Mouse (Mus musculus) intestine, embryonic 16.5 days (tissue): ENCODE measurements around the gene Cbx4. TPM values are rescaled to one million over a fixed set of nuclear protein-coding genes. Genes with fewer than 3 reads are reported as not detected.

Experiments used
- ATAC-seq: fragments of 200-750 bp; cut with Nextera tagmentation; 2 replicates; pipeline ENCODE4 v1.8.0; 2017; ENCODE audit warnings: moderate TSS enrichment, moderate library complexity
- H3K27ac ChIP-seq: fragments of 300-500 bp; sonication (generic); 2 replicates; pipeline ENCODE4 v1.5.1; 2014; ENCODE audit warnings: mild to moderate bottlenecking, low read length
- H3K27me3 ChIP-seq: fragments of 300-500 bp; sonication (generic); replicated peaks from 2 replicates; pipeline ENCODE4 v1.6.1; 2014; ENCODE audit warnings: low read length, control low read depth, mixed read lengths; ENCODE audit not compliant: control insufficient read depth, insufficient read depth
- H3K36me3 ChIP-seq: fragments of 300-500 bp; sonication (generic); 2 replicates; pipeline ENCODE4 v1.6.1; 2014; ENCODE audit warnings: low read length, control low read depth; ENCODE audit not compliant: control insufficient read depth, insufficient read depth
- H3K4me1 ChIP-seq: fragments of 300-500 bp; sonication (generic); 2 replicates; pipeline ENCODE4 v1.6.1; 2014; ENCODE audit warnings: low read length, control low read depth, mixed read lengths; ENCODE audit not compliant: control insufficient read depth, insufficient read depth
- H3K4me2 ChIP-seq: fragments of 300-500 bp; sonication (generic); 2 replicates; pipeline ENCODE4 v1.6.1; 2014; ENCODE audit warnings: low read depth, low read length, control low read depth
- H3K4me3 ChIP-seq: fragments of 300-500 bp; sonication (generic); 2 replicates; pipeline ENCODE4 v1.5.1; 2014; ENCODE audit warnings: mild to moderate bottlenecking, low read length
- H3K9ac ChIP-seq: fragments of 300-500 bp; sonication (generic); 2 replicates; pipeline ENCODE4 v1.6.1; 2014; ENCODE audit warnings: low read depth, low read length
- H3K9me3 ChIP-seq: fragments of 300-500 bp; sonication (generic); 2 replicates; pipeline ENCODE4 v1.6.1; 2016; ENCODE audit warnings: low read length, control low read depth; ENCODE audit not compliant: control insufficient read depth
- WGBS: fragments of 180-500 bp; shearing (Covaris S2); extraction: QIAGEN DNeasy Blood & Tissue Kit; methylation state at CpG from one replicate; pipeline ENCODE4 v1.1.7; 2014; 5-methylcytosine and 5-hydroxymethylcytosine counted together
- polyA plus RNA-seq: library from polyadenylated mRNA; unstranded; fragments of >200 nt; fragmentation: Nextera tagmentation; extraction: Ambion mirVana; gene quantifications from 2 replicates; pipeline ENCODE4 v1.2.1, GENCODE M21; 2015

Gene Cbx4
- polyA plus RNA-seq, 1 experiment from 2014 or later: 9.3 TPM

DNA sequence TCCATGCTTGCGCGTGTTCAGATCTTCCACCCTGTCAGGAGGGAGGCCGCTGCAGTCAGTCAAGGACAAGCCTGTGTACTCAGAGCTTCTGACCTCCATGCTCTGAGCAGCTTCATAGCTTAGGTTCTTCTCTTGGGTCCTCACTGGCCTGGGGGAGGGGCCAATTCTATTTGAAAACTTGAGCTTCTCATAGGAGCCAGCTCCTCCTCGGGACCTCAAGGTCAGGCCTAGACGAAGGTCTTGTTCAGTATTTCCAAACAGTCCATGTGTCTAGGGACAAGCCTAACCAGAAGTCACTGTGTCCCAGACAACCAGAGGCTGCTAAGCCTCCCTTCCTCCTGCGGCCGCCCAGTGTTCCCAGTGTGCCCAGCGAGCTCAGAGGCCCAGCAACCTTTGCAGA lies 19.2 kb downstream of the Cbx4 start:
- H3K4me1 ChIP-seq: 0 out of 2 replicates have a peak, but pooled peaks cover 2% of the 10 kb centered on the region
- H3K4me2 ChIP-seq: no peak overlapping the region
- no peak overlapping the region for H3K4me3 ChIP-seq
- no peaks in the 10 kb centered on the region for H3K27me3 ChIP-seq
- H3K9ac ChIP-seq: no peak overlapping the region
- H3K9me3 ChIP-seq: no peaks in the 10 kb centered on the region
- no peak overlapping the region for H3K27ac ChIP-seq
- ATAC-seq: no peak
- H3K36me3 ChIP-seq: no peaks in the 10 kb centered on the region
- 73% methylated on average over 8 of the region's 8 CpGs for WGBS

DNA sequence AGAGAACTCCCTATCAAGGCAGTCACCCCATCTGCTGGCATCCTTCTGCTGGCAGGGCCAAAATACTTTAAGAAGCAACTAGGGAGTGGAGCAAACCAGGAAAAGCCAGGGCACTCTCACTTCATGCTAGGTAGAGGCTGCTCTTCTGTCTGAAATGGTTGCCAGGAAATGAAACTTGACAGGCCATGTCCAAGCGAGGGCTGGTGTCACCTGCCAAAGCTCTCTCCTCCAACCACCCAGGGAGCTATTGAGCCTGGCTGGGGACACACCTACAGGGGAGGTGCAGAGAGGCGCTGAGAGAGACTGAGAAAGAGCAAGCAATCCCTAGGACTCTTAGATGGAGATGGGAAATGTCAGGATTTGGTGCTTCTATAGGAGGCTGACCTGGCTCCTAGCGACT lies 26.8 kb downstream of the Cbx4 start:
- H3K27me3 ChIP-seq: peaks cover 52% of the 10 kb centered on the region
- ATAC-seq: no peak
- no peak overlapping the region for H3K4me3 ChIP-seq
- H3K9me3 ChIP-seq: no peaks in the 10 kb centered on the region
- WGBS: 17% methylated on average over 3 of the region's 3 CpGs
- peaks cover 30% of the 10 kb centered on the region for H3K4me1 ChIP-seq
- H3K4me2 ChIP-seq: no peak overlapping the region
- H3K36me3 ChIP-seq: no peaks in the 10 kb centered on the region
- no peak overlapping the region for H3K9ac ChIP-seq
- H3K27ac ChIP-seq: no peak overlapping the region

DNA sequence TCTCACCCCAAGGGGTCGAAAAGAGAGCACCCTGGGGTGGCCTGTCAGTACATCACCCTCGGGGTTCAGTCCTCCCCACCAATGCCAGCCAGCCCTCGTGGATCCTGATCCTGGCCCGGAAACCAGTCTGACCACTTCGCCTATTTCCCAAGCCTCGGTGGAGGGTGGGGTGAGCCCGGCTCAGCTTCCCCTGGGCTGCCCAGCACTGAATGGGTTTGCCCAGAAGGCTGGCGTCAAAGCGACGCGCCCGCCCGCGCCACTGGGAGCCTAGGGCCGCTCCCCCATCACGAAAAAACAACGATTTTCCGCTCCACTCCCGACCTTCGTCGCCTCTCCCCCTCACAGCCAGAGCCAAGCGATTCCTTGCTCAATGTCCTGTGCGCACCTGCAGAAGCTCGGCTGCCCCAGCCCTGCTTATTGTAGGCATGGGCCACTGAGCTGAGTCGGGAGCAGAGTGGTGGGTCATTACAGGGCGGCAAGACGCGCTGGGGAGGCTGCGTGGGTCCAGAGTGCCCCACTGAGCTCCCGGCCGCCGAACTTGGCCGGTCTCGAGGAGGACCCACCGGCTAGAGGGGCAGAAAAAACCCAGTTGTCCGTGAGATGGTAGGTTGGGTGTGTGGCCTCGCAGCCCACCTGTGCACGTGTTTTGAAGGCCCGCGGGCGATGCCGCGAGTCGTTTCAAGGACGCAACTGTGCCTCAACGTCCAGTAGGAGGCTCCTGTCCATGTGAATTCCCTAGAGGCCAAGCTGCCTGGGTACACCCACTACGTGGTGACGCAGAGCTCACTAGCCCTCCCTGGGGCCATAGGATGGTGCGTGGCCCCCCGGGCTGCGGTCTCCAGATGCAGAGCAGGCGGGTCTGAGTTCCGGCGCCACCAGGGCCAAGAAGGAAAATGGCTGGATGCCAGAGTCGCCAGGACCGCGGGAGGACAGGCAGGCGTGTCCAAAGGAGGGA lies 27.7 kb downstream of the Cbx4 start:
- H3K4me2 ChIP-seq: peak overlapping the region; percentile 99
- H3K27ac ChIP-seq: no peak overlapping the region
- no peaks in the 10 kb centered on the region for H3K9me3 ChIP-seq
- H3K36me3 ChIP-seq: no peaks in the 10 kb centered on the region
- peaks cover 54% of the 10 kb centered on the region for H3K27me3 ChIP-seq
- H3K4me1 ChIP-seq: peaks cover 35% of the 10 kb centered on the region
- peak overlapping the region; percentile 63 for H3K9ac ChIP-seq
- 4% methylated on average over 58 of the region's 58 CpGs for WGBS
- peak; percentile 47 for ATAC-seq
- peak overlapping the region; percentile 28 for H3K4me3 ChIP-seq

DNA sequence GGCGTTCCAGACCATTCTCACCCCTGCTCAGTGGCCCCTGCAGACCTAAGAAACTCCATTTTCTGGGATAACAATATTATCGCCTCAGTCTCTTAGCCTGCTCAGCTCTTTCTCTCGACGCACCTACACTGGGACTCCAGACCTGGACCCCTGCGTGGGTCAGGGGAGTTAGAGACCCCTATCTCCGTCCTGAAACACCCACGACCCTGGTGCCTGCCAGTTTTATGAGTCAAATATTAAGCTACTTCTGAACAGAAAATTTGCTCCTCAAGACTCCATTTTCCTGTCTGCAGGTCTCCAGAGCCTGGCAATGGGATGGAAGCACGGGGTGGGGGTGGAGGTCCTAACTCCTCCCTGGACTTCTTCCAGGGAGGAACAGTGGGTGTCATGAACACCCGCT lies 28.7 kb downstream of the Cbx4 start:
- 6% methylated on average over 9 of the region's 9 CpGs for WGBS
- Histone ChIP-seq H3K4me2 (peak overlapping the region; percentile 99), H3K27me3 (peaks cover 59% of the 10 kb centered on the region), H3K9ac (peak overlapping the region; percentile 93), H3K9me3 (no peaks in the 10 kb centered on the region), H3K4me1 (peaks cover 46% of the 10 kb centered on the region), H3K27ac (no peak overlapping the region), H3K4me3 (peak overlapping the region; percentile 66), H3K36me3 (no peaks in the 10 kb centered on the region)
- ATAC-seq: no peak

DNA sequence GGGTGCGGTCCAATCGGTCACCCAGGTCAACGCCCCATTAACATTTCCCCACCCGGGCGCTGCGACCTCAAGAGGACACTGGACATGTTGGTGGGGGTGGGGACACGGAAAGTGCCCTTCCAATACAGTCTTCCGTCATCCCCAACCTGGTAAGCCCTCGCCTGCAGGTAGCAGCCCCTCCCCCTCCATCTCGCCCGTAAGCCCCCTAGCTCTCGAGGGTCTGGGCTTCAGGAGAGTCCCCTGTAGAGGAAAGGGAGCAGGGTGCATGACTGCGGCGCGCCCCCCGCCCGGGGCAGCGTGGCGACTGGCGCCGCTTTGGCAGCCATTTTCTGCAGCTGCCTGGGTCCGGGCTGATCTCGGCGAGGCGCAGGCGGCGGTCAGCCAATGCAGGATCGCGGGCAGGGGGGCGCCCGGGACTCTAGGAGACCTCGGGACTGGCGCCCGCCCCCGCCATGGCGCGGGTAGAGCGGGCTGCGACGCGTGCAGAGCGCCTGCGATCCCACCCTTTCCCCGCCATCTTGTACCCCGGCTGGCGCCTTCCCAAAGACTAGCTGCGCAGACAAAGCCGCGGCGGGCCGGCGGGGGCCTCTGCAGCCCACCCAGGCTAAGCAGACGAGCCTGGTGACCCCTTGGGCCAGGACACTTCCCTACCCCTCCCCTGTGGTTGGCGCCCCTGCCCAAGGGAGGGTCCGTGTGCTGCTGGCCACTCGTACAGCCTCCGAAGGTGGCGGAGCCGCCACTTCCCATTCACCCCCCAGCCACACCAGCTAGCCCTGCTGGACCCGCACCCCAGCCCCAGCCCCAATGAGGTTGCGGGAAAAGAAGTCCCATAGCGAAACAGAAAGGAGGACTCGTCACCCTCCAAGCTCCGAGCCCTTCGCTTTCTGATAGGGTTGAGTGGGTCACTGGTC lies 29.5 kb downstream of the Cbx4 start:
- Histone ChIP-seq H3K4me3 (peak overlapping the region; percentile 66), H3K27me3 (peaks cover 64% of the 10 kb centered on the region), H3K36me3 (no peaks in the 10 kb centered on the region), H3K4me2 (peak overlapping the region; percentile 99), H3K27ac (peak overlapping the region; percentile 65), H3K9ac (peak overlapping the region; percentile 93), H3K4me1 (peaks cover 48% of the 10 kb centered on the region), H3K9me3 (no peaks in the 10 kb centered on the region)
- WGBS: 1% methylated on average over 65 of the region's 65 CpGs
- no peak for ATAC-seq

DNA sequence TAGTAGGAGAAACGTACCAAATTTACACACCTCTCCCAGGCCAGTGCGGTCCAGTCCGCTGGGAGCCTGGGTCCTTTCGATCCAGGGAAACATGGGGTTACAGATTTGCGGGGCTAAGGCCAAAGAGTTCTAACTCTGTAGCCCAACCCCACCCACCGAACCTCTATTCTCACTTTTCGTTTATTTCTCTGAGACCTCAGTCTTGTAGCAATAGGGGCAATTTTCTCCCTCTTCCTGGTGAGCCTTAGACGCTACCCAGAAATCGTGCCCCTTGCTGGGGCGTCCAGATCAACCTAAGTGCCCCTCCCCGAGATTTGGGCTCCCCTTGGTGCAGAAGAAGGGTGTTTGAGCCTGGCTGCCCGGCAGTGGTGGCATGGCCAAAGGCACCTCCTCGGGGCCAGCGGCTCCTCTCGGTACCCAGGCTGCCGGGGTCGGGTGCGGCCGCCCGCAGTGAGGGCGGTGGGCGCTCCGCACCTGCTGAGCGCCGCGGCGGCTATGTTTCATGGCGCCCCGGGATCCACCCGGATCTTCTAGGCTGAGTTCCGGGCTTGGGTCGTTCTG lies 30.4 kb downstream of the Cbx4 start:
- 2% methylated on average over 32 of the region's 32 CpGs for WGBS
- H3K4me2 ChIP-seq: peak overlapping the region; percentile 99
- no peak overlapping the region for H3K27ac ChIP-seq
- peak overlapping the region; percentile 93 for H3K9ac ChIP-seq
- H3K4me1 ChIP-seq: peaks cover 48% of the 10 kb centered on the region
- H3K4me3 ChIP-seq: peak overlapping the region; percentile 66
- H3K9me3 ChIP-seq: no peaks in the 10 kb centered on the region
- no peak for ATAC-seq
- peaks cover 68% of the 10 kb centered on the region for H3K27me3 ChIP-seq
- H3K36me3 ChIP-seq: no peaks in the 10 kb centered on the region

DNA sequence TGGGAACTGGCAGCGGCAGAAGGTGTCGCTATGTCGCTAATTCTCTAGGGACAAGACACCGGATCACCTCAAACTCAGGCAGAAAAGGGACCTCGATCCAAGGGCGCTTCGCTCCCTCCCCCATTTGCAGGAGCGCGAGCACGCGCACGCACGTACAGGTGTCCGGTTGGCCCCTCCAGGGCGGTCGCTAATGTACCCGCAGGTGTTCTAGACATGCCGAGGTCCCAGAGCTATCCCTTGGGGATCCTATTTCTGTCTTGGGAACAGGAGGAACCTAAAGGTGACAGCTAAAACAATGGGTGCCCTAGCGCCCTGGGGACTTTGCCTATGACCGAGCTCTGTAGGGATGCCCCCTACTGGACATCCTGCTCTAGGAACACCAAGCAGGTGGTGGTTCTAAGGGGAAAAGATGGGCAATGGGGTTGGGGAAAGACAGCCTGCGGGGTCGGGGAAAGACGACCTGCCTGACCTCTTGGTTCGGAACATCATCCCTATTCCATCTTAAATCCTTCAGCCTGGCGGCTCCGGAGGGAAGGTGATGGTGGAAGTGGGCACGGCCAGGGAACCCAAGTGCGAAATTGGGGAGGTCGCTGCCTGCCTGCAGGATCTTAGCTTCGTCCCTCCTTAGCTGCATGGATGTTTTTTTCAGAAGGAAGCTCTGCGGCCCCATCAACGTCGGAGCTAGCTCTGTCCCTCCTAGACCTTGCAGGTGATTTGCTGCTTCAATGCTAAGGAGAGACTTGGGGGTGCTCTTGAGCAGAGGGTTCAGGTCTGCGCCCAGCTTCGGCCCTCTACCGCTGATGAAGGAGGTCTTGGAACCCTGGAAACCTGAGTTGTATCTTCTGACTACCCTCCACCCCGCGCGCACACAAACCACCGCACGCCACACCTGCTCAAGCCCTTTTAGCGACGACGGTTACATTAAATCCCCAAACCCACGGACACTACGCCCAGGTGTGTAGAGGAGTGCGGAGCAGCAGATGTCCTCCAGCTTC lies 31.4 kb downstream of the Cbx4 start:
- no peaks in the 10 kb centered on the region for H3K9me3 ChIP-seq
- H3K9ac ChIP-seq: peak overlapping the region; percentile 50; the same call in 1 of the 2 replicates
- peak overlapping the region; percentile 66 for H3K4me3 ChIP-seq
- H3K4me2 ChIP-seq: peak overlapping the region; percentile 91
- no peak for ATAC-seq
- no peak overlapping the region for H3K27ac ChIP-seq
- H3K4me1 ChIP-seq: peaks cover 54% of the 10 kb centered on the region
- no peaks in the 10 kb centered on the region for H3K36me3 ChIP-seq
- WGBS: 2% methylated on average over 47 of the region's 47 CpGs
- H3K27me3 ChIP-seq: peaks cover 66% of the 10 kb centered on the region

DNA sequence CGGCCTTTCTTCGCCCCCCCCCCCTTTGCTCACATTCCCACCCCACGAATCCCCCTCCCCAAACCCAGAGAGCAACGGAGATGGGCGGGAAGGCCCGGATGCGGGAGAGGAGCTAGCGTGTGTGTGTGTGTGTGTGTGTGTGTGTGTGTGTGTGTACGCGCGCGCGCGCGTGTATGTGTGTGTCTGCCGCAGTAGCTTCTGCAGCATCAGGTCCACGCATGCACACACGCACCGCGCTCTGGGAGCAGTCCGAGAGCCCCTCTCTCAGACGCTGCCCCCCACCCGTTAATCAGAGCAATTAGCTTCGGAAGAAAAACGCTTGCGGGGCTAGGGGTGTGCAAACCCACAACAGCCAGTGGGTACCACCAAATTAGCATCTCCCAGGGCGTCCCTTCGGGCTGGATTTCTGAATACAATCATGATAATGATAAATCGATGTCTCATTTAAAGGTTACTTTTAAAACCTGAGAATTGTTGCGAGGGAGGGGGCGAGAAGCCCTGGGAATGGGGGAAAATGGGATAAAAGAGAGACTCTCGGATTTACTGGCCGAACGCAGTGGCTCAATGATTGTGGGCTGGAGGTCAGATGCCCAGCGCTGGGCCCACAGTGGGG lies 32.2 kb downstream of the Cbx4 start:
- peaks cover 68% of the 10 kb centered on the region for H3K27me3 ChIP-seq
- no peak overlapping the region for H3K27ac ChIP-seq
- peaks cover 57% of the 10 kb centered on the region for H3K4me1 ChIP-seq
- peak overlapping the region; percentile 91 for H3K4me2 ChIP-seq
- under 1% methylated on average over 33 of the region's 35 CpGs for WGBS
- H3K9me3 ChIP-seq: no peaks in the 10 kb centered on the region
- H3K36me3 ChIP-seq: no peaks in the 10 kb centered on the region
- H3K4me3 ChIP-seq: peak overlapping the region; percentile 44
- peak overlapping the region; percentile 50 for H3K9ac ChIP-seq
- no peak for ATAC-seq
